Mouse (Mus musculus): ENCODE data around the gene Fam160b1.

DNA sequence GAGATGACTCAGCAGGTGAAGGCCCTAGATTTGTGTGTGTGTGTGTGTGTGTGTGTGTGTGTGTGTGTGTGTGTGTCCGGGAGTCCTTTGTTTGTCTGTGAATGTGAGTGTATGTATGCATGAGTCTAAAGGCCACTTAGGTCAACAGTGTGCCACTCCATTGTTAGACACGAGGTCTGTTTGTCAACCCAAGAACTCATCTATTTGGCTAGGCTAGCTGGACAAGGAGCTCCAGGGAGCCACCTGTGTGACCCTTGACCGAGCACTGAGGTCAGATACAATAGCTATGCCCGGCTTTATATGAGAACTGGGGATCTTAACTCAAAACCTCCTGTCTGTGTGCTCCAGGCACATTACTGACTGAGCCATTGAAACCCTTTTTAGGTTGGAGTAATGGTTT lies 38.0 kb upstream of the Fam160b1 start:
- TF ChIP-seq CTCF (IDR thresholded peaks at IDR 0.05; ENCODE audit: low read depth, low read length) (no peak), GATA1 (IDR thresholded peaks at IDR 0.05; ENCODE audit: borderline replicate concordance, low read length) (no peak), TAL1 (conservative IDR thresholded peaks at IDR 0.05; ENCODE audit: low read depth, low read length) (no peak), GATA2 (IDR thresholded peaks at IDR 0.05; ENCODE audit: borderline replicate concordance, low read depth, low read length) (no peak), POLR2AphosphoS5 (IDR thresholded peaks at IDR 0.05; ENCODE audit: insufficient replicate concordance, low read depth, low read length) (no peak)

Data from G1E (cell line).